Mouse (Mus musculus) brown adipose tissue, adult 24 weeks (tissue): Measurements from ENCODE around the gene Agrn. TPM values are rescaled to one million over a fixed set of nuclear protein-coding genes. Genes with fewer than 3 reads are reported as not detected.

Experiments used
- H3K27ac ChIP-seq: fragments of 200-500 bp; replicated peaks from 2 replicates; pipeline ENCODE4 v1.5.1; 2012; ENCODE audit warnings: low read depth, mild to moderate bottlenecking, low read length
- H3K4me1 ChIP-seq: fragments of 200-500 bp; 2 replicates; pipeline ENCODE4 v1.6.1; 2012; ENCODE audit warnings: low read length, mixed read lengths; ENCODE audit not compliant: control insufficient read depth, insufficient read depth, insufficient read length
- H3K4me3 ChIP-seq: fragments of 200-500 bp; 2 replicates; pipeline ENCODE4 v1.5.1; 2012; ENCODE audit warnings: low read depth, mild to moderate bottlenecking, low read length, moderate library complexity; ENCODE audit not compliant: insufficient read depth
- polyA plus RNA-seq: library from polyadenylated mRNA; stranded (reverse); fragments of >200 nt; gene quantifications from 2 replicates; pipeline ENCODE4 v1.2.4, GENCODE M21; 2012; ENCODE audit not compliant: missing spikeins, insufficient read depth, insufficient read length

The Agrn gene
- polyA plus RNA-seq, 1 experiment: 9.5 TPM

- H3K4me1 ChIP-seq: peaks cover 13% of the 10 kb centered on the region
- peak within 1 kb of the TSS; percentile 99 for H3K27ac ChIP-seq
- H3K4me3 ChIP-seq: peak within 1 kb of the TSS; percentile 60
Measured at GRCm38 (mm10) chr4:156215649-156216048, 18.4 kb upstream of the Agrn start, which contains the start of gene Perm1. Gene Perm1 (plus strand): TSS chr4:156215868.

DNA sequence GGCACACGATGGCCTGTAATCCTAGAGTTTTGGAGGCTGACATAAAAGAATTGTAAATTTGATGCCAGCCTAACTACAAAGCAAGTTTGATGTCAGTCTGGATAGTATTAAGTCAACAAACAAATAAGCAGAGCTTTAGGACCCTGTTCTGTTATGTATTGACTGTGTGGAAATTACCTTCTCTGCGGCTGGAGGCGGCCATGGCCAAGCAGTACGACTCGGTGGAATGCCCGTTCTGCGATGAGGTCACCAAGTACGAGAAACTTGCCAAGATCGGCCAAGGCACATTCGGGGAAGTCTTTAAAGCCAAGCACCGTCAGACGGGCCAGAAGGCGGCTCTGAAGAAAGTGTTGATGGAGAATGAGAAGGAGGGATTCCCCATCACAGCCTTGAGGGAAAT, 15.8 kb upstream of the Agrn start:
- H3K27ac ChIP-seq: no peak overlapping the region
- peaks cover 8% of the 10 kb centered on the region for H3K4me1 ChIP-seq
- H3K4me3 ChIP-seq: no peak overlapping the region

DNA sequence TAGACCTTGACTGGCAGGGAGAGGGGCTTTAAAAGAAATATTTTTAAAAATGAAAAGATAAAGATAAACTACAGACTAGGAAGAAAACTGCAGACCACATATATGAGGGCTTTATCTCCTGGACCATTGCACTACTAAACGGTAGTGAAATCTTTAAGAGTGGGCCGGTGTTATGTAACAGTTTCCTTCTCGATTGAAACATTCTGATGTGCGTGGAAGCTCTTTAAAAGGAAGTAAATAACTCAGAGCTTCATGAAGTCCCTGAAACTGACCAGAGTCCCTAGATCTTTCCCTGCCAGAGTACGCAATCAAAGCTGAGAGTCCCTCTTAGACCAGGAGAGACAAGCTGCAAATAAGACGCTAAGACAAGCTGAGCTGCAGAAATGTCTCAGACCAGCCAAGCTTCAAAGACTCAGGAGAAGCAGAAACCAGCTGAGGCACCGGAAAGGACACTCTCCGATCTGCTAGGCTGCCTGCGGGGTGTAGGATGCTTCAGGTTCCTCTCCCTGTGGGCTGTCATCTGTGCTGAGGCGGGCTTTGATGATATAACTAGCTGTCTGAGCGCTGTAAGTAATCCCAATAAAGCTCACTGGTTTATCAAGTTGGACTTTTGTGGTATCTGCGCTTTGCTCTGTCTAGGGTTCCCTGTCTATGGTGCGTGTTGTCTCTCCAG, 12.8 kb upstream of the Agrn start:
- no peak overlapping the region for H3K4me3 ChIP-seq
- H3K4me1 ChIP-seq: peaks cover under 1% of the 10 kb centered on the region; the same call in 1 of the 2 replicates
- no peak overlapping the region for H3K27ac ChIP-seq

DNA sequence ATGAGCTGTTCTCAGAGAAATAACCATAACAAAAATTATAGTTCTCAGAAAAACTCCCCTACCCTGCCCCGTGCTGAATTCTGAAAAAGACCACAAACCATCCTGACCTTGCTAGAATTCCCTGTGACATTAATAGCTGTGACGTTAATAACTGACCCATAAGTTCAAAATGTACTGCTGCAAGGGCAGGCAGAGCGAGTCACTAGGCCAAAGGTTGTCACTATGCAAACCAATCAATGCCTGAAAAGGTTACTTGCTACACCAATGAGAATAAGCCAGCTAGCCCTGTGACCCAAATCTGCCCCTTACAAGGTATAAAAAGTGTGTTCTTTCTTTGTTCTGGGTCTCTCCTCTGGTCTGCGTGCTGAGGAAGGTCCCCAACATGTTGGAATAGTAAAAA, 11.6 kb upstream of the Agrn start:
- H3K4me3 ChIP-seq: no peak overlapping the region
- no peak overlapping the region for H3K27ac ChIP-seq
- peaks cover 10% of the 10 kb centered on the region; the same call in 1 of the 2 replicates for H3K4me1 ChIP-seq

GRCm38 (mm10) chr4:156203413-156204131, 6.3 kb upstream of the Agrn start:
- Histone ChIP-seq H3K4me3 (peak overlapping the region; percentile 95), H3K4me1 (peaks cover 15% of the 10 kb centered on the region), H3K27ac (peak overlapping the region; percentile 80)

- H3K4me3 ChIP-seq: peak within 1 kb of the TSS; percentile 95
- H3K4me1 ChIP-seq: peaks cover 17% of the 10 kb centered on the region
- peak within 1 kb of the TSS; percentile 85 for H3K27ac ChIP-seq
Measured at GRCm38 (mm10) chr4:156203001-156203412, 5.7 kb upstream of the Agrn start, which contains the start of gene AW011738. Gene AW011738 (plus strand): TSS chr4:156203304.

DNA sequence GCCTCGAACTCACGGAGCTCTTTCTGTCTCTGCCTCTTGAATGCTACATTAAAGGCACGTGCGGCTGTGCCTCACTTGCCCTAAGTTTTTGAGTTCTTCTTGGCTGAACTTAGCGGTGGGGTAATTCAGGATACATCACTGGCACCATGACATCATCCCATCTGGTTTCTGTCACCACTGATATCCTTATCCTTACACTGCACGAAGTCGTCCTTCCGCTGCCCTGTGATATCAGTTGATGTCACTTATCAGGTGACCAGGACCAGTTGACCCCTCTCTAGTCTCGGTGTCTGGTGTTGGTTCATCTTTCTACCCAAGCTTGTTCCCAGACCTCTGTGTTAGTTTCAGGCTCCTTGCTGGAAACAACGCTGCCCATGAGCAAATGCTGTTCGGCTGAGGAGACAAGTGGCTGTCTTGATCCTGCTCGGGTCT, 5.2 kb upstream of the Agrn start:
- peak overlapping the region; percentile 85 for H3K27ac ChIP-seq
- H3K4me1 ChIP-seq: peaks cover 17% of the 10 kb centered on the region

GRCm38 (mm10) chr4:156200623-156201475, 3.6 kb upstream of the Agrn start, which contains the start of gene Isg15:
Gene Isg15 (minus strand): TSS chr4:156200818.
- Histone ChIP-seq H3K4me3 (peak within 1 kb of the TSS; percentile 52), H3K4me1 (peaks cover 17% of the 10 kb centered on the region), H3K27ac (peak within 1 kb of the TSS; percentile 91)

More for the DNA sequence above, 5.2 kb upstream of the Agrn start:
- H3K4me3 ChIP-seq: peak overlapping the region; percentile 95

DNA sequence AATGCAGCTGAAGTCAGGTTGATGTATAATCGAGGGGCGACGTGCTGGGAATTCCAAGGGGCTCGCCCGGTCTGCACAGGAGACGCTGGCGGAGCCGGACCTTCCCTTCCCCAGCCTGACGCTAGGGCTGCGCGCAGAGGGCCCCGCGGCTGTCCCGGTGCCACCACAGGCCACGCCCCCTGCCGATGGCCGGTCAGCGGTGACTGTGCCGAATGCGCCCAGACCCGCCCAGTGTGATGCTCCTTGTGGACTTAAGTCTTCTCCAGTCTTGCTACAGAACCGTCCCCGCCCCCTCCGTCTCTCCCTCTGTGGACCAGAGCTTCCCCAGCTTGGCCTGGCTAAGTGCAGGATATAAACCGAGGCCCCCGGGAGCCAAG, 529 bp upstream of the Agrn start:
- H3K27ac ChIP-seq: peak overlapping the region; percentile 57; the same call in 1 of the 2 replicates
- peaks cover 7% of the 10 kb centered on the region for H3K4me1 ChIP-seq

DNA sequence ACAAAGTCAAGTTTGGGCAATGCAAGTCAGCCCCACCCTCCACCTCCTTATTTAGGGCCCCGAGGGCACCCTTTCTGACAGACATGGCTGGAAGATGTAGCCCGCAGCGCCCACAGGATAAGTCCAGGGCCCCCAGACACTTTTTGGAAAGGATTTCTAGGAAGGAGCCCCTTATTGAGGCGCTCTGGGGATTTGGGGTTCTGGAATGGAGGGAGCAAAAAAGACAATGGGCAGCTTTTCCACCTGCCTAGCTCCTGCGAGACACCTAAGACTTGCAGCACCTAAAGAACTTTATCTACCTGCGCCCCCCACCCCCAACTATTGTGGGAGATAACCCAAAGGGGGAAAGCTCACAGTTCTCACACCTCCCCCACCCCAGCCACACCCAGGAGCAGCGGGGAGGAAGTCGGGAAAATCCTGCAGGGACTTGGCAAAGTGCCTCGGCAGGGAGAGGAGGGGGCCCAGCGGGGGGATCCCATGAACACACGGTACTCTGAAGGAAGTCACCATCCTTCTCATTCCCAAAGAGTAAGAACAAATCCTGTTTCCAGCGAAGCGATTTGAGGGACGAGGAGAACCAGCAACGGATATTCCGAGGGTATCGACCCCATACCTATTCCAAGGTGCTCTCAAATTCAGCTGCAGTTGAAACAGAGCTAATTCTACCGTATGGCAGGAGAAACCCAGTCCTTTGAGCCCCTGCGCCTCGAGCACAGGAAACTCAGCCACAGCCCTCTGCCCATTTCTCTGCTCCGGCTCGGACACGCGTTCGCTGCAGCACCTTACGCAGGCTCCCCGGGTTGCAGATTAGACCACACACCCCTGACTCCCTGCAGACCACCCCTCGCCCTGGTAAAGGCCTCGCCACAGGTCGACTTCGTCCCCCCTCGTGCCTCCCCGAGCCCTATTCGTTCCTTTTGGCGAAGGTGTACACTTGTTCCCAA, 1.1 kb downstream of the Agrn start:
- H3K4me1 ChIP-seq: peaks cover 4% of the 10 kb centered on the region
- H3K4me3 ChIP-seq: peak overlapping the region; percentile 80
- no peak overlapping the region for H3K27ac ChIP-seq

More for the DNA sequence above, 529 bp upstream of the Agrn start:
- H3K4me3 ChIP-seq: peak overlapping the region; percentile 64

GRCm38 (mm10) chr4:156194346-156194745, 2.9 kb downstream of the Agrn start:
- Histone ChIP-seq H3K4me1 (peaks cover 4% of the 10 kb centered on the region), H3K4me3 (no peak overlapping the region), H3K27ac (no peak overlapping the region)

- no peak overlapping the region for H3K27ac ChIP-seq
- no peak overlapping the region for H3K4me3 ChIP-seq
- peaks cover 4% of the 10 kb centered on the region for H3K4me1 ChIP-seq
Measured at GRCm38 (mm10) chr4:156193906-156194305, 3.4 kb downstream of the Agrn start.

DNA sequence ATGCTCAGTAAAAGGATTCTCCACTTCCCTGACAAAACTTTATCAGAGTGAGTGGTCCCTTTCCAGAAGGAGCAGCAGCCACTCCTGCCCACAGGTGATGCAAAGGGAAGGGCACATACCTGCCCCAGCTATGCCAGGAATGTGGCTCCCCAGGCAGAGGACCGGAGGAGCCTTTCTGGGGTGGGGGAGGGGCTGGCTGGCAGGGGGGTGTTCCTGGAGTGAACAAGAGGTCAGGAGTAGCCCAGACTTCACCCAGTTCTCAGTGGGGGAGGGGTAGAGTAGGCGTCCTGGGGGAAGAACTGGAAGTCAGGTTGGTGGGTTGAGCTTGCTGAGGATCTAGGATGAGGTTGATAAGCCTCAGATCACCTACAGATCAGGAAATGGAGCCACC, 4.1 kb downstream of the Agrn start:
- Histone ChIP-seq H3K4me1 (no peaks in the 10 kb centered on the region; the same call in 1 of the 2 replicates), H3K4me3 (no peak overlapping the region), H3K27ac (no peak overlapping the region)
